Mouse (Mus musculus): ENCODE measurements around the gene Tenm2.

The Tenm2 gene

DNA sequence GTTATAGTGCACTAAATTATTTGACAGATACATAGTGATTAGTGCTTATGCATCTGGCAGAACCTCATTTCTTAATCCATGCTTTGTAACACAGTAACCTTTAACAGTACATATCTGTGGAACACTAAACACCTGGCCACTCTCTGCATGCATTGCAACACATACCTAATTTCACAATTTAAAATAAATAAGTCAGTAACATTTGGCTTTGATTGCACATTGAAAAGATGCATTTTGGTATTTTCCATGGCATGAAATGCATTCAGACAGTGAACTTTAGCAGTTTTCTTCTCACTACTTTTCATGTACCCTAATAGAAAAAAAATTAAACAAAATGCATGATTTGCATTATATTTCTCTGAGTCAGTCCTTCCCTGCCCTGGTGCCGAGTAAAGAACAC is 85.8 kb downstream of the Tenm2 start:
- TF ChIP-seq GATA4 (IDR thresholded peaks at IDR 0.05; ENCODE audit: insufficient replicate concordance, low read length), result no peak

GRCm38 (mm10) chr11:37143996-37144395 is 91.8 kb downstream of the Tenm2 start:
- peak; percentile 99 for TF ChIP-seq GATA4 (IDR thresholded peaks at IDR 0.05; ENCODE audit: insufficient replicate concordance, low read length)

- TF ChIP-seq GATA4 (IDR thresholded peaks at IDR 0.05; ENCODE audit: insufficient replicate concordance, low read length), result no peak
These were observed 92.3 kb downstream of the Tenm2 start for GRCm38 (mm10) chr11:37143478-37143877.

- no peak for TF ChIP-seq GATA4 (IDR thresholded peaks at IDR 0.05; ENCODE audit: insufficient replicate concordance, low read length)
These were observed 106.9 kb downstream of the Tenm2 start for GRCm38 (mm10) chr11:37128893-37129292.

DNA sequence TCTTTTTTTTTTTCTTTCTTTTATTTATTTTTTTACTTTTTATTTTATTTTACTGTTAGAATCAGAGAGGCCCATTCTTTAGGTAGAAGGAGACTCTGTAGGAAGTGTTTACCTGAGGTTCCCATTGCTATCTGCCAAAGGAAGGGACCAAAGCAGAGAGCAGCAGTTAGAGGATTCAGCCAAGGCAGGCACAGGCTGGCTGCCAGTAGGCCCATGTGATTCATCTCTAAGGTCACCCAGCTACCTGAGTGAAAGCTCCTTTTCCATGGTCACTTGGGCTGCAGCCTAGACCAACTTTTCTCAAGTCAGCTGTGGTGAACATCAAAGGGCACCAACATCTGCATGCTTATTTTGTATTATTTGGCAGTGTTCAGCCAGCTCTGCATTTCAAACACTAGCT is 117.7 kb downstream of the Tenm2 start:
- TF ChIP-seq GATA4 (IDR thresholded peaks at IDR 0.05; ENCODE audit: insufficient replicate concordance, low read length), result no peak

GRCm38 (mm10) chr11:37115188-37115587 is 120.6 kb downstream of the Tenm2 start:
- TF ChIP-seq GATA4 (IDR thresholded peaks at IDR 0.05; ENCODE audit: insufficient replicate concordance, low read length), result no peak

GRCm38 (mm10) chr11:37107069-37107468 is 128.7 kb downstream of the Tenm2 start:
- no peak for TF ChIP-seq GATA4 (IDR thresholded peaks at IDR 0.05; ENCODE audit: insufficient replicate concordance, low read length)

DNA sequence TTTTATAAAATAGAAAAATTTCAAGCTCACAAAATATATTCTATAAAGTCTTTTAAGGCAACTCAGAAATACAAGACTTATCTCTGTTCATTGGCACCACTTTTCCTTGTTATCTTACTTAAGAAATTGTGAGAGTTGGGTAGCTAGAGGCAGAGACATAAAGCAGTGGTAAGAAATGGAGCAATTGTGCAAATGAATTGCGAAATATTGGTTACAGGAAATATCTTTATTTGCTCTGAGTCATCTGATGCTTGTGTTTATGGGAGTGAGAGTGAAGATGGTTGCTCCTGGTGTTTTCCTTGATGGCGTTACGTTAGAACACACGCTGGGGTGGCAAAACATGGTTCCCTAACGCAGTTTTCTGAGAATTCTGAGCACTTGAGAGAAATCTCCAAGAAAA is 156.4 kb downstream of the Tenm2 start:
- no peak for TF ChIP-seq GATA4 (IDR thresholded peaks at IDR 0.05; ENCODE audit: insufficient replicate concordance, low read length)

GRCm38 (mm10) chr11:37076989-37077598 is 158.7 kb downstream of the Tenm2 start:
- TF ChIP-seq GATA4 (IDR thresholded peaks at IDR 0.05; ENCODE audit: insufficient replicate concordance, low read length), result no peak

- TF ChIP-seq GATA4 (IDR thresholded peaks at IDR 0.05; ENCODE audit: insufficient replicate concordance, low read length), result no peak
These were observed 160.4 kb downstream of the Tenm2 start for GRCm38 (mm10) chr11:37075349-37075748.

DNA sequence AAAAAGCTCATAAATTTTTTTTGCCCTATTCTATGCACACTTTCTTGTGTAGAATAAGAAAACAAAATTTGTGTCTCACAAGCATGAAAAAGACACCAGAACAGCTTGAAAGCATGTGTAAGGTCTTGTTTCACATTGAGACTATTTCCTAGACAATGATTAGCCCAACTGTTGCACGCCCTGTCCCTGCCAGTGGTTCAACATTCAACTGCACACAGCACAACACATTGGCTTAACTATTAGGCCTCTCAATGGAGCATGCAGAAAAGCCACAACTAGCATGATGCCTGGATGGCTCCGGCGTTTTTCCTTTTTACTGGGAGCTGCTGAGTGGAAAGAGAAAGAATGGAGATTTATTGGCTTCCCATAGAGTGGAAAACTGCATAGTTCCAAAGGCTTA is 170.3 kb downstream of the Tenm2 start:
- no peak for TF ChIP-seq GATA4 (IDR thresholded peaks at IDR 0.05; ENCODE audit: insufficient replicate concordance, low read length)

DNA sequence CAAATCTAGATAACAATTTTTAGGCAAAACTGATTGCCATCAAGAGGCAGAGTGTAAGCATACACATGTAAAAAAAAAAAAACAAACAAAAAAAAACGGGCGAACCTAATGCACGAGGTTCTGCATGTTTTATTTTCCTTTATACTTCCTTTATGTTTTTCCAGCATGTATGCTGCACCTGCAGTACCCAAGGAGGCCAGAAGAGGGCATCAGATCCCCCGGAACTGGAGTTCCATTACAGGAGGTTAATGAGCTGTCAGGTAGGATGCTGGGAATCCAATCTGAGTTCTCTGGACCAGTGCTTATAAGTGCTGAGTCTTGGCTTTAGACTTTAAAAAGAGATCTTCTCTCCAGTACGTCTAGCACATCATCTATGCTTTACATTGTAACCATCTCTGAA is 189.1 kb downstream of the Tenm2 start:
- no peak for TF ChIP-seq GATA4 (IDR thresholded peaks at IDR 0.05; ENCODE audit: insufficient replicate concordance, low read length)

DNA sequence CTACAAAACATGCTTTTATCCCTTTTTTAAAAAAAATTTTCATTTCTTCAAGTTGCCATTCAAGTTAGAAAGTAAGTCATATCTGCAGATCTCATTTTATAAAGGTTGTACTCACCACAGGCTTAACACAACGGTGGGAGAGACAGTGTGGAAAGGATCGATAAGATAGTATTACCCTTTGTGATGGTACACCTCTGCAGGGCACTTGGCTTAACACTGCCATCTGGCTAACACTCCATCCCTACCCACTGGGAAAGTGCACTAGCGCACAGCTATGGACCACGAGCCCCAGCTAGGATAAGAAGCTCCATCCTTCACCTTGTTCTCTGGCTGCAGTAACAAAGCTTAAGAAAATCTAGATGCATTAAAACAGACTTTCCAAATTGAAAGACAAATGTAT is 194.5 kb downstream of the Tenm2 start:
- TF ChIP-seq GATA4 (IDR thresholded peaks at IDR 0.05; ENCODE audit: insufficient replicate concordance, low read length), result no peak

GRCm38 (mm10) chr11:37039283-37039682 is 196.5 kb downstream of the Tenm2 start:
- TF ChIP-seq GATA4 (IDR thresholded peaks at IDR 0.05; ENCODE audit: insufficient replicate concordance, low read length), result no peak

DNA sequence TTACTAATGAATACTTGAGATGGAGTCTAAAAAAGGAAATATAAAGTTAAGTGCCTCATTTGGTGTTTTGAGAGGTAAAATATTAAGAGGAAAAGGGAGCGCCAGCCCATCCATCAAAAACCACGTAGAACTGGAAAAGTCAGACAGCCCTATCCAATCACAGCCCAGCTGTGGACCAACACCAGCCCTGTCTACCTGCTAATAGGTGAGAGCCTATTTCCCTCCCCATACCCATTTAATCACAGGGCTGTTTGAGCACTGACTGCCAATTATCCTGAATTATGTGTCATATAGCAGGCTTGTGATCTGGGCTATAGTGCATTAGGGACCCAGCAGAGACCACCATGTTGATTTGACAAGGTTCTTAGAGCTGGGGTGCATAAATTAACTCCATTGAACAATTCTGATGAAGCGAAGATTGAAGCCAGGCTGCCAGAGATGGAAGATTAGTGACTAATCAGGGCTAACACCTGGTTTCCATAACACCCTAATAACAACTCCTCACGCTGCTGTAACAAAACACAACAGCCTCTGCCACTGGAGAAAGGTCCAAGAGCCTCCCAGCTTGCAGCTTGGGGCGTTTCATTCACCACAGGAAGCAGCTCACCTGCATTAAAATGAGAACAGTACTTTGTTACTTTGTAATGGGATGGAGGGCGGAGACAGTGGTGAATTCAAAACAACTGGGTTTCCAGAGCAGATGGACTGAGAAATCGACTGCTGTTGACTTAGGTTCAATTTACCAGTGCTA is 204.3 kb downstream of the Tenm2 start:
- no peak for TF ChIP-seq GATA4 (IDR thresholded peaks at IDR 0.05; ENCODE audit: insufficient replicate concordance, low read length)

GRCm38 (mm10) chr11:37011900-37012299 is 223.9 kb downstream of the Tenm2 start:
- TF ChIP-seq GATA4 (IDR thresholded peaks at IDR 0.05; ENCODE audit: insufficient replicate concordance, low read length), result no peak

DNA sequence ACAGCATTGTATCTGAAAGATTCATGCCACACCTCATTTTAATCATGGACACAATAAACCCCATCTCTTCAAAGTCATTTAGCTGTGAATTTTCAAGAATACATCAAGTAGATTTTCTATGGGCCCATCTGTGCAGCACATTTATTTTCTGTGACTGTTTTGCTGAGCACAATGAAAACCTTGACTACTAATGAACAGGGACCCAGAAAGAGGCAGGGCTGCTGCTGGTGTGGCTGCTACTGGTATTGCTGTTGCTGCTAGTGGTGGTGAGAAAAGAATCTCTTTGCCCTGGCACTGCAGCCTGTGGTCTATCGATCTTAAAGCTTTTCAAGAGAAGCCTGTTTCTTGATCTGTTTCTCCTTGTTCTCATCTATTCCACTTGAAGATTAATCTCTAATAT is 226.5 kb downstream of the Tenm2 start:
- no peak for TF ChIP-seq GATA4 (IDR thresholded peaks at IDR 0.05; ENCODE audit: insufficient replicate concordance, low read length)
